In the genomic region with DNA sequence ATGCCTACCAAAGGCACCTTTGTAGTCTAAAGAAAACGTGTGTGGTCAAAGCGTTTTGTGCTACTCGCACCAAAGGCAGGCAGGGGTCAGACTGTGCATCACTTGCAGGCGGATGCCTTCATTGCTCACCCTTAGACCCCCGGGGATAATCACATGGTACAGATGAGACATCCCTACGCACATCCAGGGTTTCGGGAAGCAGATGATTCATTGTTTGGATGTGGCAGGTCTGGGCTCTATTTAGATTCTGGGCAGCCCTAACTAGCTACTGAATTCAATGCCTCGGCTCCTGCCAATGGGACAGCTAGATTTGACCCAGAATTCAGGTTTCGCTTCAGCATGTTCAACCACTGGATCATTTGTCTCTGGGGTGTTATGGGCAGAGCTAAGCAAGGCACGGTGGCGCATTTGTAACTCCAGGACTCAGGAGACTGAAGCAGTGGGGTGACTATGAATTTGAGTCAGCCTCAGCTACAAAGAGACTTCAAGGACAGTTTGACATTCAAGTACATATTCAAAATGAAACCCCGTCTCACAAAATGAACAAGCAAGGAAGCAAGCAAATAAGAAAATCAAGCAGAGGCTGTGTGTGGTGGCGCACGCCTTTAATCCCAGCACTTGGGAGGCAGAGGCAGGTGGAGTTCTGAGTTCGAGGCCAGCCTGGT, we compare ENCODE assay signal across 38 mouse cellular contexts. TPM values are rescaled to one million over a fixed set of nuclear protein-coding genes. Genes with fewer than 3 reads are reported as not detected.
DNase-seq lines count a peak whose midpoint lies in the region; ATAC-seq and TF ChIP-seq lines count a peak whose summit lies in the region.
"Had no signal": no experiment of that assay in that cellular context is flagged by ENCODE, and none has a peak within 500 bp of the region (broad histone marks: within the 10 kb centered on the region; RNA-seq: fewer than 3 reads in every experiment).

No protein-coding gene starts in this region.

- no peak overlapping the region for H3K9ac ChIP-seq in CH12.LX (ENCODE audit: insufficient read depth, low read depth)
- H3K9ac ChIP-seq in liver, postnatal 0 days (replicated peaks) = no peak overlapping the region
- H3K9ac ChIP-seq: embryonic facial prominence, embryonic 13.5 days; heart, embryonic 12.5 days; hindbrain, embryonic 14.5 days; liver, embryonic 14.5 days; lung, embryonic 15.5 days had no signal

- peaks cover 0 to 3% of the 10 kb centered on the region in 2 experiments for H3K36me3 ChIP-seq in CH12.LX (replicated peaks in 1 of 2; ENCODE audit: control insufficient read depth in 1 of 2, insufficient read depth in 1 of 2, low read length in 1 of 2)
- H3K36me3 ChIP-seq in liver, postnatal 0 days (replicated peaks; ENCODE audit: insufficient read depth, low read length) = no peaks in the 10 kb centered on the region
- H3K36me3 ChIP-seq: embryonic facial prominence, embryonic 13.5 days; heart, embryonic 12.5 days; lung, embryonic 15.5 days; midbrain, embryonic 10.5 days had no signal

- no peak overlapping the region for H3K4me3 ChIP-seq in CH12.LX (replicated peaks in 1 of 3; ENCODE audit: low read depth in 2 of 3, low read length in 2 of 3, poor library complexity in 1 of 3)
- H3K4me3 ChIP-seq in embryonic fibroblast, embryonic 13.5 days (ENCODE audit: insufficient read depth, low read length) = no peak overlapping the region
- H3K4me3 ChIP-seq in liver, postnatal 0 days (ENCODE audit: low read depth, low read length) = no peak overlapping the region
- H3K4me3 ChIP-seq: embryonic facial prominence, embryonic 13.5 days; erythroblast, embryonic 14.5 days; heart, adult 2 months; heart, embryonic 12.5 days; lung, embryonic 15.5 days; midbrain, embryonic 10.5 days had no signal

- no peak; the same call in 1 of the 2 replicates for TF ChIP-seq RAD21 in CH12.LX (IDR thresholded peaks at IDR 0.05; ENCODE audit: low read depth, low read length)

- no peaks in the 10 kb centered on the region for H3K9me3 ChIP-seq in CH12.LX (replicated peaks; ENCODE audit: low read length)
- no peaks in the 10 kb centered on the region for H3K9me3 ChIP-seq in liver, postnatal 0 days (ENCODE audit: low read length)
- H3K9me3 ChIP-seq: embryonic facial prominence, embryonic 13.5 days; heart, embryonic 12.5 days; lung, embryonic 15.5 days; midbrain, embryonic 10.5 days had no signal

- H3K4me2 ChIP-seq in CH12.LX (ENCODE audit: insufficient read depth, low read depth, poor library complexity, severe bottlenecking) = peak overlapping the region; percentile 23; the same call in 1 of the 2 replicates
- no peak overlapping the region for H3K4me2 ChIP-seq in liver, postnatal 0 days (ENCODE audit: low read depth, low read length)
- H3K4me2 ChIP-seq: embryonic facial prominence, embryonic 13.5 days; heart, embryonic 12.5 days; hindbrain, embryonic 14.5 days; lung, embryonic 15.5 days had no signal

- no peak overlapping the region for H3K27ac ChIP-seq in CH12.LX (ENCODE audit: insufficient read depth, low read depth)
- peak overlapping the region; percentile 36; the same call in 1 of the 2 replicates for H3K27ac ChIP-seq in embryonic fibroblast, embryonic 13.5 days (ENCODE audit: insufficient read depth, low read length)
- no peak overlapping the region for H3K27ac ChIP-seq in liver, postnatal 0 days (ENCODE audit: low read depth)
- H3K27ac ChIP-seq: embryonic facial prominence, embryonic 13.5 days; heart, adult 2 months; hindbrain, embryonic 14.5 days; liver, embryonic 14.5 days; lung, embryonic 15.5 days; midbrain, embryonic 10.5 days had no signal

- peak; percentile 96 for TF ChIP-seq EP300 in CH12.LX (IDR thresholded peaks at IDR 0.05; ENCODE audit: low read length)
- TF ChIP-seq EP300 in liver, postnatal 0 days (IDR thresholded peaks at IDR 0.05; ENCODE audit: low read depth) = no peak

- in situ Hi-C loops in CH12.LX (cut with MboI; ENCODE audit: low pct_ligation_motif_present, low pct_unique_long_range_greater_than_20kb, low sequenced_read_pairs) = no loop called here

- dilution Hi-C loops in CH12.LX (cut with MboI; ENCODE audit: extremely low pct_ligation_motif_present, extremely low pct_unique_long_range_greater_than_20kb, low sequenced_read_pairs) = no loop called here

- H3K27me3 ChIP-seq in CH12.LX (replicated peaks) = no peaks in the 10 kb centered on the region
- H3K27me3 ChIP-seq in liver, postnatal 0 days (ENCODE audit: insufficient read depth, low read length) = no peaks in the 10 kb centered on the region

- DNase-seq in adrenal gland, adult 2 months = peak; percentile 42
- no peak for DNase-seq in adrenal gland, adult 18-20 months (ENCODE audit: low spot score in 2 of 2)
- peak; percentile 92 for DNase-seq in CH12.LX (ENCODE audit: extremely low read depth)
- no peak for DNase-seq in layer of hippocampus, adult 18-20 months (ENCODE audit: low spot score in 2 of 2)
- DNase-seq in thymus, postnatal 36 days = no peak
- no peak for DNase-seq in liver, postnatal 0 days
- DNase-seq: adrenal gland, adult 8-10 months; cerebellum, adult 11-12 months; cerebellum, adult 9-11 months; heart, adult 2 months; heart, postnatal 4 days; kidney, adult 2 months; kidney, postnatal 4 days; layer of hippocampus, postnatal 36 days; liver; retina, postnatal 1 day; right cerebral cortex, postnatal 14 days had no signal

- no peak for ATAC-seq in liver, postnatal 0 days
- ATAC-seq: forebrain, embryonic 16.5 days had no signal

- H3K79me2 ChIP-seq in CH12.LX (replicated peaks; ENCODE audit: control insufficient read depth, extremely low read depth, insufficient read depth, poor library complexity, severe bottlenecking) = no peaks in the 10 kb centered on the region

- peak in 1 of 2 experiments; percentile 3; a peak in 1 of 4 replicates for TF ChIP-seq CTCF in CH12.LX (conservative IDR thresholded peaks at IDR 0.05 in 1 of 2, IDR thresholded peaks at IDR 0.05 in 1 of 2; ENCODE audit: low read depth in 2 of 2, low read length in 2 of 2)
- no peak for TF ChIP-seq CTCF in embryonic fibroblast, embryonic 13.5 days (IDR thresholded peaks at IDR 0.05; ENCODE audit: borderline replicate concordance, insufficient read depth, low read length)
- no peak for TF ChIP-seq CTCF in liver, postnatal 0 days (IDR thresholded peaks at IDR 0.05; ENCODE audit: low read depth)

- 77% methylated on average over 15 of the region's 15 CpGs for WGBS in liver, postnatal 0 days (ENCODE audit: insufficient replicate concordance)

- no peak for TF ChIP-seq POLR2A in CH12.LX (IDR thresholded peaks at IDR 0.05; ENCODE audit: low read depth, low read length)
- no peak for TF ChIP-seq POLR2A in embryonic fibroblast, embryonic 13.5 days (IDR thresholded peaks at IDR 0.05; ENCODE audit: low read depth, low read length)

- peaks cover 20 to 30% of the 10 kb centered on the region in 2 experiments for H3K4me1 ChIP-seq in CH12.LX (ENCODE audit: control insufficient read depth in 1 of 2, insufficient read depth in 2 of 2)
- peaks cover 19% of the 10 kb centered on the region for H3K4me1 ChIP-seq in embryonic fibroblast, embryonic 13.5 days (ENCODE audit: control insufficient read depth, insufficient read depth, low read length)
- H3K4me1 ChIP-seq in liver, postnatal 0 days (ENCODE audit: insufficient read depth) = no peaks in the 10 kb centered on the region
- H3K4me1 ChIP-seq: heart, embryonic 12.5 days; midbrain, embryonic 10.5 days had no signal

TF ChIP-seq in CH12.LX, 34 proteins besides CTCF, POLR2A, EP300 and RAD21 (continues in another document):
- TF ChIP-seq CHD1 (IDR thresholded peaks at IDR 0.05; ENCODE audit: low read depth, low read length) (no peak), MAX (IDR thresholded peaks at IDR 0.05; ENCODE audit: low read length) (0 out of 2 replicates have a peak, but pooled peaks have one; percentile 24), JUN (IDR thresholded peaks at IDR 0.05; ENCODE audit: insufficient read depth, low read depth, low read length) (peak; percentile 94), BHLHE40 (IDR thresholded peaks at IDR 0.05; ENCODE audit: low read depth, low read length) (peak; percentile 93), JUND (conservative IDR thresholded peaks at IDR 0.05; ENCODE audit: low read depth, low read length) (peak; percentile 98), RCOR1 (conservative IDR thresholded peaks at IDR 0.05; ENCODE audit: low read depth, low read length) (peak; percentile 10; the same call in 1 of the 2 replicates), NELFE (IDR thresholded peaks at IDR 0.05; ENCODE audit: low read depth, low read length) (no peak), MYC (IDR thresholded peaks at IDR 0.05; ENCODE audit: low read depth, low read length) (0 out of 2 replicates have a peak, but pooled peaks have one; percentile 39), TCF12 (IDR thresholded peaks at IDR 0.05; ENCODE audit: low read depth, low read length) (peak; percentile 85), ELF1 (IDR thresholded peaks at IDR 0.05; ENCODE audit: low read depth, low read length) (no peak), GABPA (IDR thresholded peaks at IDR 0.05; ENCODE audit: insufficient replicate concordance, low read depth, low read length) (no peak), USF1 (IDR thresholded peaks at IDR 0.05; ENCODE audit: low read depth, low read length) (no peak), KAT2A (IDR thresholded peaks at IDR 0.05; ENCODE audit: insufficient replicate concordance, low read length) (no peak), SIN3A (IDR thresholded peaks at IDR 0.05; ENCODE audit: low read length) (peak; percentile 52; the same call in 1 of the 2 replicates), NRF1 (IDR thresholded peaks at IDR 0.05; ENCODE audit: low read depth, low read length) (no peak)

RNA-seq across cellular contexts. Expression of gene Trhr2, which starts 1.3 kb away (rescaled TPM):
- not detected for total RNA-seq in adrenal gland, adult 2 months (2021)
- polyA plus RNA-seq in adrenal gland, adult 2 months (2012; rRNA removed) = not detected in 2 replicates
- not detected for total RNA-seq in adrenal gland, adult 18-20 months (2021)
- total RNA-seq in CH12.LX (2012; rRNA removed) (0.25 and 0.46 TPM in 2 replicates), CH12.LX (2014; rRNA removed) (not detected in 2 replicates)
- 0.42 and 0.51 TPM in 2 replicates for polyA plus RNA-seq in CH12.LX (2012; ENCODE audit: insufficient read length, low read depth)
- polyA plus RNA-seq in embryonic fibroblast, embryonic 13.5 days (2011; ENCODE audit: insufficient read length, low read depth, missing spikeins) = not detected in 2 replicates
- total RNA-seq in layer of hippocampus, adult 18-20 months (2021) = 1 to 10 TPM in 1 of 2 experiments, under 1 TPM in 1; 0.41 to 1.3 TPM
- polyA plus RNA-seq in liver, postnatal 0 days (2015; fragmentation: Nextera tagmentation; extraction: Ambion mirVana) = not detected in 2 replicates
- total RNA-seq: adrenal gland, adult 8-10 months; common myeloid progenitor, adult 5-6 weeks; ES-E14; gastrocnemius, adult 8-10 months; gastrocnemius, postnatal 4 days; heart, adult 2 months; heart, postnatal 4 days; megakaryocyte progenitor cell, adult 5-6 weeks had no signal
- polyA plus RNA-seq: erythroblast, embryonic 14.5 days; forebrain, embryonic 11.5 days; forebrain, embryonic 16.5 days; heart, adult 2 months; heart, embryonic 12.5 days; heart, postnatal 0 days; hindbrain, embryonic 14.5 days; intestine, embryonic 14.5 days; kidney, embryonic 16.5 days; limb, embryonic 11.5 days; liver, embryonic 14.5 days; lung, embryonic 15.5 days; midbrain, embryonic 10.5 days; neural tube, embryonic 14.5 days; stomach, embryonic 14.5 days had no signal

RNA-seq across cellular contexts. Expression of gene Zc3h18, which starts 17.2 kb away (rescaled TPM):
- total RNA-seq in adrenal gland, adult 2 months (2021) = 10 to 100 TPM; 36.9 to 44.8 TPM
- polyA plus RNA-seq in adrenal gland, adult 2 months (2012; rRNA removed) = 34.3 and 38.2 TPM in 2 replicates
- total RNA-seq in adrenal gland, adult 18-20 months (2021) = 10 to 100 TPM; 39.9 to 45.1 TPM
- total RNA-seq in CH12.LX (2012; rRNA removed) = 58.5 and 66.0 TPM in 2 replicates
- total RNA-seq in CH12.LX (2014; rRNA removed) = 34.6 and 36.3 TPM in 2 replicates
- 81.6 and 83.0 TPM in 2 replicates for polyA plus RNA-seq in CH12.LX (2012; ENCODE audit: insufficient read length, low read depth)
- 43.3 and 44.5 TPM in 2 replicates for polyA plus RNA-seq in embryonic fibroblast, embryonic 13.5 days (2011; ENCODE audit: insufficient read length, low read depth, missing spikeins)
- total RNA-seq in layer of hippocampus, adult 18-20 months (2021) = 10 to 100 TPM; 38.8 to 39.5 TPM
- 12.8 and 15.6 TPM in 2 replicates for polyA plus RNA-seq in liver, postnatal 0 days (2015; fragmentation: Nextera tagmentation; extraction: Ambion mirVana)

Comparison
In these comparisons a context has a peak if more than half of its experiments do, and no peak if none do; other contexts are left out.
1. DNase-seq: peak in adrenal gland, adult 2 months (single experiment) and CH12.LX (single experiment); none in adrenal gland, adult 18-20 months (0 of 2), layer of hippocampus, adult 18-20 months (0 of 2), thymus, postnatal 36 days (0 of 2) and liver, postnatal 0 days (single experiment).